Mouse (Mus musculus): Measurements from ENCODE around the gene Elac2. TPM values are rescaled to one million over a fixed set of nuclear protein-coding genes. Genes with fewer than 3 reads are reported as not detected.

Elac2 gene
- polyA plus RNA-seq, 1 experiment from 2014 or later: 33.1 TPM

DNA sequence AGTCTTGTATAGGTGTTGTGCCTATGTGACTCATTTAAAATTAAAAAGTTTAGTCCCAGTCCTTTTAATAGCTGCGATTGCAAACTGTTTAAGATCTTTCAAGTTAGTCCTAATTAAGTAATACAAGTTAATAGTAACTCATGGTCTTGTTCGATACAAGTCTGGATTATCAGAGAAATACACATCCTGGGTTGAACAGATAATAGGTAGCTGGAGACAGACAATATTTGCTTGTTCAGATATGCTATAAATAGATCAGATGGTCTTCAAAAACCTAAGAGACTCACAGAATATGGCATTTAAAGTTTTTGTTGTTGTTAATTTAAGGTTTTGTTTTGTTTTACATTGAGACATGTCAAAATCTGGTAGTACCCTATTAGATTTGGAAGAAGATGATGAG is 6.4 kb upstream of the Elac2 start:
- no peak for ATAC-seq (replicated peaks)
- no peaks in the 10 kb centered on the region for H3K36me3 ChIP-seq
- peaks cover 21% of the 10 kb centered on the region for H3K27me3 ChIP-seq
- no peak overlapping the region for H3K27ac ChIP-seq (replicated peaks)
- no peak overlapping the region for H3K4me2 ChIP-seq (replicated peaks)
- peaks cover 4% of the 10 kb centered on the region; the same call in 1 of the 2 replicates for H3K4me1 ChIP-seq
- no peak overlapping the region for H3K4me3 ChIP-seq
- no peak overlapping the region for H3K9ac ChIP-seq (replicated peaks)
- no peaks in the 10 kb centered on the region for H3K9me3 ChIP-seq
- WGBS: 79% methylated on average over 2 of the region's 2 CpGs

DNA sequence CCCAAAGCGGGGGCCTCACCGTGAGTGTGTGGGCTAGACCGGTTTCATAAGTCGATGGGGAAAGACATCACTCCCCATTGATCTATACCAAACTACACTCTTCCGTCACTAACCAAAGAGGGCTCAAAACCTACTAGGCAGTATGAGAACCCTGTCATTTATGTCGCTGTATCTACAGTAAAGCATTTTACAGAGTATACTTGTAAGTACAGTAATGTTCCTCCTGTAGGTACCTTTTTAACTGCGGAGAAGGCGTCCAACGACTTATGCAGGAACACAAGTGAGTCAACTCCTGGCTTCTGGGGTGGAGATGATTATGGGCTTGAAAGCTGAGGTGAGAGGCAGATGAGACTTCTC is 629 bp downstream of the Elac2 start:
- no peaks in the 10 kb centered on the region for H3K9me3 ChIP-seq
- 13% methylated on average over 9 of the region's 9 CpGs for WGBS
- peaks cover 17% of the 10 kb centered on the region for H3K4me1 ChIP-seq
- H3K36me3 ChIP-seq: peaks cover 20% of the 10 kb centered on the region
- H3K27me3 ChIP-seq: 0 out of 2 replicates have a peak, but pooled peaks cover 2% of the 10 kb centered on the region
- no peak overlapping the region for H3K27ac ChIP-seq (replicated peaks)
- H3K4me3 ChIP-seq: peak overlapping the region; percentile 93
- H3K4me2 ChIP-seq (replicated peaks): peak overlapping the region; percentile 77
- no peak for ATAC-seq (replicated peaks)
- H3K9ac ChIP-seq (replicated peaks): peak overlapping the region; percentile 81

- H3K27me3 ChIP-seq: no peaks in the 10 kb centered on the region
- no peak overlapping the region for H3K9ac ChIP-seq (replicated peaks)
- no peak overlapping the region for H3K27ac ChIP-seq (replicated peaks)
- H3K36me3 ChIP-seq: peaks cover 90% of the 10 kb centered on the region
- no peak overlapping the region for H3K4me3 ChIP-seq
- no peak for ATAC-seq (replicated peaks)
- no peak overlapping the region for H3K4me2 ChIP-seq (replicated peaks)
- H3K4me1 ChIP-seq: no peaks in the 10 kb centered on the region
- no peaks in the 10 kb centered on the region for H3K9me3 ChIP-seq
- WGBS: 90% methylated on average over 2 of the region's 2 CpGs
These were observed 9.7 kb downstream of the Elac2 start for GRCm38 (mm10) chr11:64988556-64988955.

- Histone ChIP-seq H3K4me3 (no peak overlapping the region), H3K4me1 (no peaks in the 10 kb centered on the region), H3K9ac (replicated peaks) (no peak overlapping the region), H3K9me3 (no peaks in the 10 kb centered on the region), H3K36me3 (peaks cover 84% of the 10 kb centered on the region), H3K4me2 (replicated peaks) (no peak overlapping the region), H3K27me3 (no peaks in the 10 kb centered on the region), H3K27ac (replicated peaks) (no peak overlapping the region)
- no peak for ATAC-seq (replicated peaks)
- WGBS: 92% methylated on average over 3 of the region's 3 CpGs
These were observed 19.6 kb downstream of the Elac2 start for GRCm38 (mm10) chr11:64998439-64998838.

- peaks cover 73% of the 10 kb centered on the region for H3K36me3 ChIP-seq
- no peak for ATAC-seq (replicated peaks)
- H3K4me3 ChIP-seq: no peak overlapping the region
- 54% methylated on average over 5 of the region's 5 CpGs for WGBS
- H3K9me3 ChIP-seq: no peaks in the 10 kb centered on the region
- no peaks in the 10 kb centered on the region for H3K4me1 ChIP-seq
- H3K27me3 ChIP-seq: no peaks in the 10 kb centered on the region
- H3K4me2 ChIP-seq (replicated peaks): no peak overlapping the region
- H3K27ac ChIP-seq (replicated peaks): no peak overlapping the region
- H3K9ac ChIP-seq (replicated peaks): no peak overlapping the region
These were observed 20.8 kb downstream of the Elac2 start for GRCm38 (mm10) chr11:64999685-65000084.

- Histone ChIP-seq H3K9me3 (no peaks in the 10 kb centered on the region), H3K27me3 (no peaks in the 10 kb centered on the region), H3K9ac (replicated peaks) (no peak overlapping the region), H3K4me2 (replicated peaks) (no peak overlapping the region), H3K4me1 (no peaks in the 10 kb centered on the region), H3K4me3 (no peak overlapping the region), H3K36me3 (peaks cover 63% of the 10 kb centered on the region), H3K27ac (replicated peaks) (no peak overlapping the region)
- ATAC-seq (replicated peaks): no peak
- WGBS: 88% methylated on average over 14 of the region's 14 CpGs
These were observed 22.9 kb downstream of the Elac2 start for GRCm38 (mm10) chr11:65001729-65002128.

DNA sequence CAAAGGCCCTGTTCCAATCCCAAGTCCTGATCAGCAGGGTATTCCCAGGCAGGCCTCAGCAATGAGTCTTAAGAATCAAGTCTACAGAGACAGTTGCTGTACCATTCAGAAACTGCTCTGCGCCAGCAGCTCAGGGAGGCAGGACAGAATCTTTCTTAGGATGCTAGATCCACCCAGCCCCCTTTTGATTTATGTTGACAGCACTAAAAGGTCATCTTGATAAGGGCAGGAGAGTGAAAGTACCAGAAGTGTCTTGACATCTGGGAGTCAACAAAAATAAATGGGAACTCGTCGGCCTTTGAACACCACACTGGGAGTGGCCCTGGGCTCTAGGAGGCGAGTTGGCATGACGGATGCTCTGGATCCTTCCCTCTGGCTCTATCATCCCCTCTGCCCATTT is 24.8 kb downstream of the Elac2 start:
- Histone ChIP-seq H3K9ac (replicated peaks) (no peak overlapping the region), H3K4me3 (no peak overlapping the region), H3K36me3 (peaks cover 45% of the 10 kb centered on the region), H3K27me3 (no peaks in the 10 kb centered on the region), H3K4me1 (0 out of 2 replicates have a peak, but pooled peaks cover 2% of the 10 kb centered on the region), H3K4me2 (replicated peaks) (no peak overlapping the region), H3K9me3 (no peaks in the 10 kb centered on the region), H3K27ac (replicated peaks) (no peak overlapping the region)
- 91% methylated on average over 5 of the region's 5 CpGs for WGBS
- no peak for ATAC-seq (replicated peaks)

DNA sequence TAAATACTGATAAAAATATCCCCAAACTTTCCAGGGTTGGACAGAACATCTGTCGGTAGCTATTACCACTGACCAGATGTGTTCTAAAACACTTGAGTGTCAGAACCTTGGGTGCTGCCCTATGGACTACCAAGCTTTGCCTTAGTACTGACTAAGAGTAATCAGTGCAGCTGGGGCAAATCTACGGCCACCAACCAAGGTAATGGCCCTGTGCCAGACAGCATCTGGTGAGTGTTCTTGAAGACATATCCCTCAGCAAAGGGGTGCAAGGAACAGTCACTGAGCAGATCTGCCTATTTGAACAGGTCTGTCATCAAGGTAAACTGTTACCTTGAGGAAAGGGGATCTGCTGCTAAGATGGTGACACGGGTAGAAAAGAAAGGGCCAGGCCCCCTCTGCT is 26.0 kb downstream of the Elac2 start:
- no peaks in the 10 kb centered on the region for H3K9me3 ChIP-seq
- no peaks in the 10 kb centered on the region for H3K27me3 ChIP-seq
- H3K4me2 ChIP-seq (replicated peaks): no peak overlapping the region
- no peak overlapping the region for H3K27ac ChIP-seq (replicated peaks)
- no peak overlapping the region for H3K9ac ChIP-seq (replicated peaks)
- H3K4me1 ChIP-seq: peaks cover 5% of the 10 kb centered on the region; the same call in 1 of the 2 replicates
- no peak overlapping the region for H3K4me3 ChIP-seq
- ATAC-seq (replicated peaks): no peak
- H3K36me3 ChIP-seq: peaks cover 33% of the 10 kb centered on the region
- 78% methylated on average over 3 of the region's 3 CpGs for WGBS

- no peak for ATAC-seq (replicated peaks)
- WGBS: 89% methylated on average over 4 of the region's 4 CpGs
- Histone ChIP-seq H3K4me2 (replicated peaks) (no peak overlapping the region), H3K4me3 (no peak overlapping the region), H3K36me3 (peaks cover 22% of the 10 kb centered on the region), H3K4me1 (peaks cover 5% of the 10 kb centered on the region; the same call in 1 of the 2 replicates), H3K27ac (replicated peaks) (no peak overlapping the region), H3K9me3 (no peaks in the 10 kb centered on the region), H3K27me3 (no peaks in the 10 kb centered on the region), H3K9ac (replicated peaks) (no peak overlapping the region)
These were observed 27.2 kb downstream of the Elac2 start for GRCm38 (mm10) chr11:65006047-65006446.

DNA sequence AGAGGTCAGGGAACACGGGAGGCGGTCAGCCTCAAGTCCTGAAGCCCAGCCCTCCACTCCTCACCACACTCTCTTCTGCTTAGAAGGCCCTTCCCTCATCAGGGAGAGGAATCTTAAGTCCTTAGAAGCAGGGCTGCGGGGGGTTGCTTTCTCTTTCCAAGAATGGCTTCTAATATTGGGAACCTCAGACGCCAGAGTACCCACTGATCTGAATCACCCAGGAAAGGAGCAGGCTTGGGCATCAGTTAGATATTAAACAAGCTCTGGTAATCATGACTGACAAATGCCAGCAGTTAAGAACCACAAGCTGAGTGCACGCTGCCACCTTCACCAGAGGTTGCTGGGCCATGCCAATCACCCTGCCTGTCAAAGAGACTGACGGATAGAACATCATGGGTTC is 35.1 kb downstream of the Elac2 start:
- Histone ChIP-seq H3K27me3 (no peaks in the 10 kb centered on the region), H3K9me3 (no peaks in the 10 kb centered on the region), H3K4me3 (no peak overlapping the region), H3K36me3 (no peaks in the 10 kb centered on the region; the same call in 1 of the 2 replicates), H3K27ac (replicated peaks) (no peak overlapping the region), H3K4me2 (replicated peaks) (no peak overlapping the region), H3K9ac (replicated peaks) (no peak overlapping the region), H3K4me1 (no peaks in the 10 kb centered on the region; the same call in 1 of the 2 replicates)
- no peak for ATAC-seq (replicated peaks)
- 78% methylated on average over 6 of the region's 6 CpGs for WGBS

GRCm38 (mm10) chr11:65016754-65017153 is 37.9 kb downstream of the Elac2 start:
- no peak overlapping the region for H3K4me2 ChIP-seq (replicated peaks)
- 88% methylated on average over 1 of the region's 1 CpGs for whole genome bisulfite sequencing
- no peak overlapping the region for H3K4me3 ChIP-seq
- no peaks in the 10 kb centered on the region for H3K9me3 ChIP-seq
- no peak for ATAC-seq (replicated peaks)
- no peak overlapping the region for H3K27ac ChIP-seq (replicated peaks)
- H3K4me1 ChIP-seq: no peaks in the 10 kb centered on the region
- no peaks in the 10 kb centered on the region for H3K36me3 ChIP-seq
- H3K9ac ChIP-seq (replicated peaks): no peak overlapping the region
- no peaks in the 10 kb centered on the region for H3K27me3 ChIP-seq

DNA sequence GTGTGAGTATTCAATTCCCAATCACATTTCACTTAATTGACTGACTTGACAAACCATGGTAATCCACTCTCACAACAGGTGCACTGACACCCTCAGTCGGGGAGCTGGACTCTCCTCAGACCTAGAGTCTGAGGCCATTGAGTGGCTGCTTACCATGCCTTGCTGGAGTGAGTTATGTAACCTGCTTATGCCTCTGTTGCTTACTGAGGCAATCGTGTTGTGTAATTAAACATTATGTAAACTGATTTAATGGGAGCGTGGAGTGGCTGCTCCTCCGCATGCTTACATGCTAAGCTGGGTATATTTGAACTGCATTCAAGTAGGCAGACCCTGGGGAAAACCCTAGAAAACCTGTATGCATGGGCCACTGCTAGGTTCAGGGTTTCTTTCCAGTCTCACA is 41.9 kb downstream of the Elac2 start:
- no peak for ATAC-seq (replicated peaks)
- Histone ChIP-seq H3K4me3 (no peak overlapping the region), H3K9ac (replicated peaks) (no peak overlapping the region), H3K4me1 (no peaks in the 10 kb centered on the region), H3K36me3 (no peaks in the 10 kb centered on the region), H3K9me3 (no peaks in the 10 kb centered on the region), H3K27ac (replicated peaks) (no peak overlapping the region), H3K4me2 (replicated peaks) (no peak overlapping the region), H3K27me3 (no peaks in the 10 kb centered on the region)
- WGBS: 92% methylated on average over 4 of the region's 4 CpGs

- no peak overlapping the region for H3K4me2 ChIP-seq (replicated peaks)
- no peaks in the 10 kb centered on the region for H3K36me3 ChIP-seq
- H3K27me3 ChIP-seq: no peaks in the 10 kb centered on the region
- H3K4me1 ChIP-seq: no peaks in the 10 kb centered on the region
- no peak overlapping the region for H3K4me3 ChIP-seq
- ATAC-seq (replicated peaks): no peak
- no peak overlapping the region for H3K9ac ChIP-seq (replicated peaks)
- WGBS: 95% methylated on average over 11 of the region's 11 CpGs
- no peaks in the 10 kb centered on the region for H3K9me3 ChIP-seq
- H3K27ac ChIP-seq (replicated peaks): no peak overlapping the region
These were observed 43.9 kb downstream of the Elac2 start for GRCm38 (mm10) chr11:65022771-65023170.
